Mouse (Mus musculus): Measurements from ENCODE around the gene Ttyh1.

The Ttyh1 gene

GRCm38 (mm10) chr7:4122076-4122768, 3.0 kb downstream of the Ttyh1 start:
- DNase-seq (ENCODE audit: low read depth in 1 of 2, low spot score in 2 of 2), result no peak

- no peak for DNase-seq (ENCODE audit: low read depth in 1 of 2, low spot score in 2 of 2)
Observed at GRCm38 (mm10) chr7:4122783-4123182, 3.6 kb downstream of the Ttyh1 start.

- no peak for DNase-seq (ENCODE audit: low read depth in 1 of 2, low spot score in 2 of 2)
Observed at GRCm38 (mm10) chr7:4123732-4124131, 4.5 kb downstream of the Ttyh1 start.

GRCm38 (mm10) chr7:4124315-4124759, 5.1 kb downstream of the Ttyh1 start:
- DNase-seq (ENCODE audit: low read depth in 1 of 2, low spot score in 2 of 2), result no peak

- DNase-seq (ENCODE audit: low read depth in 1 of 2, low spot score in 2 of 2), result no peak
Observed at GRCm38 (mm10) chr7:4124856-4125255, 5.6 kb downstream of the Ttyh1 start.

- DNase-seq (ENCODE audit: low read depth in 1 of 2, low spot score in 2 of 2), result no peak
Observed at GRCm38 (mm10) chr7:4125306-4125705, 6.1 kb downstream of the Ttyh1 start.

- DNase-seq (ENCODE audit: low read depth in 1 of 2, low spot score in 2 of 2), result no peak
Observed at GRCm38 (mm10) chr7:4126992-4127785, 8.0 kb downstream of the Ttyh1 start.

- DNase-seq (ENCODE audit: low read depth in 1 of 2, low spot score in 2 of 2), result no peak
Observed at GRCm38 (mm10) chr7:4127894-4128293, 8.7 kb downstream of the Ttyh1 start.

- DNase-seq (ENCODE audit: low read depth in 1 of 2, low spot score in 2 of 2), result no peak
Observed at GRCm38 (mm10) chr7:4128860-4129259, 9.7 kb downstream of the Ttyh1 start.

GRCm38 (mm10) chr7:4130686-4131452, 11.7 kb downstream of the Ttyh1 start:
- peak in 1 of 2 experiments; percentile 59 for DNase-seq (ENCODE audit: low read depth in 1 of 2, low spot score in 2 of 2)

- DNase-seq (ENCODE audit: low read depth in 1 of 2, low spot score in 2 of 2), result no peak
Observed at GRCm38 (mm10) chr7:4131964-4132363, 12.8 kb downstream of the Ttyh1 start.

GRCm38 (mm10) chr7:4132581-4132980, 13.4 kb downstream of the Ttyh1 start:
- no peak for DNase-seq (ENCODE audit: low read depth in 1 of 2, low spot score in 2 of 2)

- DNase-seq (ENCODE audit: low read depth in 1 of 2, low spot score in 2 of 2), result no peak
Observed at GRCm38 (mm10) chr7:4132998-4133397, 13.8 kb downstream of the Ttyh1 start.

GRCm38 (mm10) chr7:4134911-4135310, 15.7 kb downstream of the Ttyh1 start:
- DNase-seq (ENCODE audit: low read depth in 1 of 2, low spot score in 2 of 2), result no peak

GRCm38 (mm10) chr7:4136404-4136770, 17.2 kb downstream of the Ttyh1 start:
- DNase-seq (ENCODE audit: low read depth in 1 of 2, low spot score in 2 of 2), result no peak

GRCm38 (mm10) chr7:4136771-4137531, 17.7 kb downstream of the Ttyh1 start, which contains the start of gene Leng8:
Gene Leng8, plus strand, starts transcription at chr7:4137039.
- peak; percentile 98 to 99 for DNase-seq (ENCODE audit: low read depth in 1 of 2, low spot score in 2 of 2)

- no peak for DNase-seq (ENCODE audit: low read depth in 1 of 2, low spot score in 2 of 2)
Observed at GRCm38 (mm10) chr7:4137746-4138145, 18.5 kb downstream of the Ttyh1 start.

GRCm38 (mm10) chr7:4138181-4138580, 19.0 kb downstream of the Ttyh1 start:
- no peak for DNase-seq (ENCODE audit: low read depth in 1 of 2, low spot score in 2 of 2)

- DNase-seq (ENCODE audit: low read depth in 1 of 2, low spot score in 2 of 2), result no peak
Observed at GRCm38 (mm10) chr7:4138671-4139070, 19.5 kb downstream of the Ttyh1 start.

- DNase-seq (ENCODE audit: low read depth in 1 of 2, low spot score in 2 of 2), result no peak
Observed at GRCm38 (mm10) chr7:4139391-4139790, 20.2 kb downstream of the Ttyh1 start.

All from monocyte, adult 2 months (primary cell).